Mouse (Mus musculus): ENCODE results near the gene Soat1.
A peak's percentile ranks its signal among the peaks of the same experiment; 100 is the strongest.

Soat1 gene

DNA sequence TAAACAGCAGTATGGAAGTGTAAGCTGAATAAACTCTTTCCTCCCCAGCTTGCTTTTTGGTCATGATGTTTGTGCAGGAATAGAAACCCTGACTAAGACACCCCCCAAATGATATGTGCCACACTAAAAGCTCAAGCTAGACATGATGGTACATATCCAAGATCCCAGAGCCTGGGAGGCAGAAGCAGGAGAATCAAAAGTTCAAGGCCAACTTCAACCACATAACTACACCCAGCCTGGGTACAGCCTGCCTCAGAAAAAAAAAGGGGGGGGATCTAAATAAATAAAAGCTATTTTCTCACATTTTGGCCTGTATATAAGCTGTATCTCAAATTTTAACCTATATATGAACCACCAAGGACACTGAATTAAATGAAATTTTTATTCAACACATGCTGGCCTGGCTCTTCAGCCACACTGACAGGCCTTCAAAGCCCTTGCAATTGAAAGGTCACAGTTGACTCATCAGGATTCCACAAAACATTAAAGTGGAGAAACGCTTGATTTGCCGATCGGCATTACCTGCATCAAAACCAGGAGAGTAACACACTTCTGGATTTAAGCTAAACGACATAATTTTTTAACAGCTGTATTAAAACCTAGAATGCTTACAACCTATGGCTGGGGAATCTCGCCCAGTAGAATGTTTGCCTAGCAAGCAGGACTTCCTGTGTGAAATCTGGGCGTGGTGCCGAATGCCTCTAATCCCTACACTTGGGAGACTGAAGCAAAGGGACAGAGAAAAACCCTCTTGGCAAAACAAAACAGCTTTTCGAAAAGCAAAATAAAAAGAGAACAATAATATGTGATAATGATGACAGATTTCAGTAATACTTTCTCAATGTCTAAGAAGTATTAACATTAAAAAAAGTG is 9.9 kb downstream of the Soat1 start:
- no peak for DNase-seq

DNA sequence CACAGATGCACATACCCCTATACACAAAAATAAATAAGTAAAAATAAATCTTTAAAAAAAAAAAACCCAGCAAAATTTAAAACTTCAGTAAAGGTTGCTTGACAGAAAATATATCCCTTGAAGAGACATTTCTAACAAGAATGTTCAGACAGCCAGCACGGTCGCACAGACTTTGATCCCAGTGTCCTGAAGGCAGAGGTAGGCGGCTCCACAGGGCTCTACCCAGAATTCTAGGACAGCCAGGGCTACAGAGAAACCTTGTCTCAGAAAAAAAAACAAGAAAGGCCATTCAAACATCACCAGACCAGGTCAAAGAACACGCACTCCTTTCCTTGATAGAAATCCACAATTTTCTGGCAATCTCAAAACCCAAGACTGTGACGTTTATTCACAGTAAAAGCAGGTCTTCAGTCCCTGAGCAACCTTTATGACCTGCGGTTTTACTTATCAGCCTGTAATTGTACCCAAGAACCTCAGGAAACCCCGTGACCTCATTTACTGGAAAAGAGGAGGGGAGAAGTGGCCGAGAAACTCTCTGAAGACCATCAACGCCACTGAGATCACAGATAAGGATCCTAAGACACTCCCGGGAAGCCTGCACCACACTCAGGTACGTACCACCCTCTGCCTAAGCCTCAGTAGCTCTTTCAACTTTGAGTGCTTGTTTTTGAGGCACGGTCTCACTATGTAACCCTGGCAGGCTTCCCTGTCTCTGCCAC is 11.7 kb downstream of the Soat1 start:
- DNase-seq: no peak

DNA sequence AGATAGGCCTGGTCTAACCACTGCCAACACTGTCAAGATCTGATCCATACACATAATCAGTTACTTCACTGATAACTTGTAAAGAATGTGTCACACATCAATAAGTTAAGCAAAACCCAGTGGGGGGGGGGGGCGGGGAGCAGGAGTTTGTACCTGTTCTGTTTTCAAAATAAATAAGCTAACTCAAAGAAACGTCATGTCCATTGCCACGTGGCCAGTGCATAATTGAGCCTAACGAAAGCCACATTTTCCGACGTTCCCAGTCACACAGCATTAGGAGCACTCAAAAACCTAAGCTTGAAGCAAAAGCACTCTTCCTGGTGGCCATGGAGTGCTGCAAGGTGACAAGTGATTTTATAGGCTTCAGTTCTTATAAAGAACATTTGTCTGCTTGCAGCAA is 13.1 kb downstream of the Soat1 start:
- DNase-seq: no peak

- no peak for DNase-seq
These were observed 13.9 kb downstream of the Soat1 start for GRCm38 (mm10) chr1:156460216-156460615.

- DNase-seq: peak; percentile 26
These were observed 14.4 kb downstream of the Soat1 start for GRCm38 (mm10) chr1:156459690-156460089.

DNA sequence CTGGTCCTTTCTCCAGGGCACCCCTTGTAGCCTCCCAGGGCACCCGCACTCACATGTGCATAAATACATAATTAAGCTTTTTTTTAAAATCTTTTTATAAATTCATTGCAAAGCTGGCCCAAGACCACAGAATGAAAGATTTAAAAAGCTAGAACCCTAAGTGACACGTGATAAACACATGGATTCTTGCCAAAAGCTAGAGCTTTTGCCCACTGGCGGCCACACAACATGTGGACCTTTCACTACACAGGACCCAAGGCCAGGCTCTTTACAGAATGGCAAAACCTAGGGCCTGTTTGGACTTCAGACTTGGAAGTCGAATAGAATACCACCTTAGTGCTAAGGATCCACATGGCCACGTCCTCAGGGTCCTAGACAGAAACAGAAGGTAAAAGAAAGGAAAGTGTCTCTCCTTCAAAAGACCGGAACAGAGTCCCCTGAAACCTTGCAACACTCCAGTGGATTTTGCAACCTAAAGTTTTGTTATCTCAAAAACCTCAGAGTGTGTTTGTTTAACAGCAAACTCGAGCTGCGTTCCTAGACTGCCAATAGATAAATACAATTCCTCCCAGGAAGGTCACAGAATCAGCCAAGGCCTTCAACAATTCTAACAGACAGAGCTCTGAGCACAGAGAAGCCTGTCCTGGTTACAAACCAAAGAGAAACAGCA is 15.6 kb downstream of the Soat1 start:
- DNase-seq: no peak

GRCm38 (mm10) chr1:156455005-156455758 is 18.9 kb downstream of the Soat1 start:
- no peak for DNase-seq

DNA sequence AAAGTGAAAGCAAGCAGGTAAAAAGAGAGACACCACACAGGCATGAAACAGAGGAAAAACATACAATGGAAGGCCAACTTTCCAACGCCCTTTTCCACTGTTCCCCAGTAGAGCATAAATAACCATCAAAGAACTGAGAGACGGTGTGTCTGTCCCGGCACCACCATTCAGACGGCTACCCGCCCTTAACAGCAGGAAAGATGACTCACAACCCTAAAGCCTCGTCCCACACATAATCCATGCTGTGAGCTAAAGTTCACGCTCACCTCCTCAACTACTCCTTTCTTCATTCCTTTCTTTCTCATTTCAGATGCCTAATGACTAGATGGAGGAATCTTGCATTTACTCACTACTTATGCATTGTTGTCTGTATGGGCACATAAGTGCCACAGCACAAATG is 19.7 kb downstream of the Soat1 start:
- no peak for DNase-seq

- DNase-seq: no peak
These were observed 20.3 kb downstream of the Soat1 start for GRCm38 (mm10) chr1:156453876-156454275.

DNA sequence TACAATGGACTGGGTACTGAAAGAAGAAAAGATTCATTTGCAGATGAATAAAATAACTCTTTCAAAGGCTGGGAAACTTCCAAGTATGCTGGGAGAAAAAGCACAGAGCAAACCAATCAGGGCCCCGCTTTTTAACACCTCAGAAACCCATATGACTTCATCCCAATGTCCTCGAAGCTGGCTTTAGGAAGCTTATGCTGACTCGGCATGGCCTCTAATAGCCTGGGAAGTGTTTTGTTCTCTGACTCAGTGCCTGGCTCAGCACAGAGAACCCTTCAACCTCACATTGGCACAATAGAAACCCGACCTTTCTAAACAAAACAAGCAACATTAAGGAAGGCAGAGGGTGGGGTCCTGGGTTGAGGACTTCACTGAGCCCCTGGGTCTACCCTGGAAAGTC is 23.7 kb downstream of the Soat1 start:
- DNase-seq: no peak

DNA sequence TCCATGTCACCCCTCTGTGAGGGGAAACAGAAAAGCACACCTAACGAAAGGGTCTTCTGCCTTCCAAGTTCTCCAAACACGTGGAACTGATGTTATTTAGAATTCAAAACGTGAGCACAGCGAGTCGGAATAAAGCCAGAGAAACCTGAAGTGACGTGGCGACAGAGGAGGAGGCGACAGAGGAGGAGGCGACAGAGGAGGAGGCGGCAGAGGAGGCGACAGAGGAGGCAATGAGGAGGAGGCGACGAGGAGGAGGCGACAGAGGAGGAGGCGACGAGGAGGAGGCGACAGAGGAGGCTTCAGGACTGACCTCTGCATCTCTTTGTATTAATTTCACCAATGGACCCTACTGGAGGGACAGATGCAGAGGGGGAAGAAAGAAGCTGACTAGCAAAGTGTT is 24.4 kb downstream of the Soat1 start:
- DNase-seq: no peak

DNA sequence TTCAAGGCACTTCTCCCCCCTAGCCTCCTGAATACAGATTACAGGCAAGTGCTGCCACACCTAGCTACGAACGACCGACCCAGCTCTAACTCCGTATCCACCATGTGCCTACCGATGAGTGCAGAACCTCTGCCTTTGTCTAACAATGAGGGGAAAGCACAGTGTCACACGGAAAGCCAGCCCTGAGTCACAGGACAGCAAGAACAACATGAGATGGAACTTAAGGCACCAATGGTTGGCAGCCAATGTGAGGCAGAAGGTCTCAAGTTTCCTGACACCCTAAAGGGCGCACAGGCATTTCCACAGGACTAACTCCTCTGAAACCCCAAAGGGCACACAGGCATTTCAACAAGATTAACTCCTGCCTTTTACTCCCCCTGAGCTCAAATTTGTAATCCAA is 25.0 kb downstream of the Soat1 start:
- no peak for DNase-seq

DNA sequence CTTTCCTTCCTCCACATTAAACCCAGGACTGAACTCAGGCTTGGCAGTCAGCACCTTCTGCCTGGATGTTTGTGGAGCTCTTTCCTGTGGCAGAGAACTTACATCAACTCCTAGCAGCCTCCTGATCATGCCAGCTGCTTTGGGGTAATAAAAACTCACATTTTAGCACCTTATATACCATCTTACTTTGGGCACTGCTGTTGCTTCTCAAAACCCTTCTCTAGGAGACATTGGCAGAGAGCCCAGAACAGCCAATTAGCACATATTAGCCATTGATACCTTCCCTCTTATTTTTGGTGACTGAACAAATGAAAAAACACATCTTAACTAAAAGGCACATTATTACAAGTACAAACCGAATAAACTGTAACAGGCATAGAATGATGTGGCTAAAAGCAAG is 29.1 kb downstream of the Soat1 start:
- DNase-seq: no peak

GRCm38 (mm10) chr1:156442776-156443175 is 31.4 kb downstream of the Soat1 start:
- no peak for DNase-seq

- DNase-seq: no peak
These were observed 31.9 kb downstream of the Soat1 start for GRCm38 (mm10) chr1:156442266-156442665.

DNA sequence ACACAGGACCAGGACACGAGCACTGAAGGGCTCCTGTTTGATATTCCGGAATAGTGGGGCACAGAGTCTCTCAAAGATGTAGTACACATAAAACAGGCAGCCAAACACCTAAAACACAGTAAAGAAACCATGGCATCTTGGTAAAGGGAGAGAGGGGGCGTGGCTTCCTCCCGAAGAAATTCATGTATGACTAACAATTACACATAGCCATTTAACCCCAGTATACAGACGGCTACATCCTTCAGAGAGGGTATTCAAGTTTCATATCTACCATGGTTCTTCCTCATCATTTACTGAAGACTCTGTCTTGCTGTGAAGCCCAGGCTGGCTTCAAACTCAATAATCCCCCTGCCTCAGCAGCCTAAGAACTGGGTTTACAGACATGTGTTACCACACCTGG is 36.4 kb downstream of the Soat1 start:
- DNase-seq: no peak

GRCm38 (mm10) chr1:156437016-156437708 is 37.0 kb downstream of the Soat1 start:
- DNase-seq: peak; percentile 30

DNA sequence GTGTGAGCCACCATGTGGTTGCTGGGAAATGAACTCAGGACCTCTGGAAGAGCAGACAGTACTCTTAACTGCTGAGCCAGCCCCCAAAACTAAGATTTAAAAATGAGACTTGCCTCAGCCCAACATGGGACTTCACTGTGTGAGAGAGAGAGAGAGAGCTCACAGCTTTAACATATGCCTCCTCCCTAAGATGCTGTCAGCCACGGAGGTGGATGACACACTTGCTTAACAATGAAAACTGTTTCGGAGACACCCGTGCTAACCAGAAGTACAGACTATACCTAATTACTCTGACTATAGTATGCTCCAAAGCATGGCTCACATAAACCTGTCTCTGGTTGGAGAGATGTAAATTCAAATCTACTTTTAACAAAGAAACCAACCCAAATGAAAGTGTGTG is 40.6 kb downstream of the Soat1 start:
- no peak for DNase-seq

- DNase-seq: no peak
These were observed 41.6 kb downstream of the Soat1 start for GRCm38 (mm10) chr1:156432498-156432897.

DNA sequence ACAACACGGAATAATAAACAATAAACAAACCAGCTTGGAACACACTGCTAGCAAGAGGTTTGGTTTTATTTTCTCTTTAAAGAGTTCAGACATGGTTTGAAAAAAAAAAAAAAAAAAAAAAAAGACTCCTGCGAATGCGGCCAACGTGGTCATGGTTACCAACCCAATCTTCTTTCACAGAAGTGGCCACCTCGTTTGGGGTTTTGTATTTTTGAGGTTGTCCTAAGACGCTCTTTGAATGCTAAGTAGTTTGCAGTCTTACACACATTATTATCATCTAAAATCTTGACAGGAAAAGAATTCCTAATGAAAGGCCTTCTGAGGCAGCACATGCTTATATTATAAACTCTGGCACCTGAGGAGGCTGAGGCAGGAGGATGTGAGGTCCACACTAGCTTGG is 45.7 kb downstream of the Soat1 start:
- no peak for DNase-seq

DNA sequence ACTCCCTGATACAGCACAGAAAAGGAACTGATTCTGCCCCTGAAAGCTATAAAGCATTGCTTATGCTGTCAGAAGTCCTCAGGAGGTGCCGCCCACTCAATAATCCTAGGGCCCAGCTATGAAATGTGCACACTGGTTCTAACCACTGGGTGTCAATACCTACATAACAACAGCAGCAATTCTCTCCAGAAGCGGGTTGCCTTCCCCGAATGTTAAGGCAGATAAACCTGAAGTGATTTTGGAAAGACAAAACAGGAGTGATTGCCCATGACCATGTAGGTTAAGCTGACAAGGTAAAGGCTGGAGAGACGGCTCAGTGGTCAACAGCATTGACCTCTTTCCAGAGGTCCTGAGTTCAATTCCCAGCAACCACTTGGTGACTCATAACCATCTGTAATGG is 48.4 kb downstream of the Soat1 start:
- DNase-seq: no peak

GRCm38 (mm10) chr1:156424054-156424453 is 50.1 kb downstream of the Soat1 start:
- no peak for DNase-seq

Measured in thymus, postnatal 14 days (tissue).